Mouse (Mus musculus): ENCODE data around the gene Gpr31b. TPM values are rescaled to one million over a fixed set of nuclear protein-coding genes. Genes with fewer than 3 reads are reported as not detected.
"Not testable (repeated sequence)": the region's sequence is repeated elsewhere in the genome, so short reads cannot be mapped to it uniquely, and the experiment has no call there.

Gpr31b gene
- total RNA-seq, 2 experiments from 2014 or later: not detected

GRCm38 (mm10) chr17:13008528-13008927, 43.6 kb downstream of the Gpr31b start:
- Histone ChIP-seq H3K27ac (peak overlapping the region; percentile 96), H3K4me3 (peak overlapping the region; percentile 95)
- intact Hi-C loops (cut with DNase I): no loop called here
- TF ChIP-seq CTCF (IDR thresholded peaks at IDR 0.05): no peak
- peak; percentile 31 for DNase-seq

- H3K4me3 ChIP-seq: peak overlapping the region; percentile 95
- TF ChIP-seq CTCF (IDR thresholded peaks at IDR 0.05): no peak; the same call in 1 of the 2 replicates
- peak; percentile 100 for DNase-seq
- H3K27ac ChIP-seq: peak overlapping the region; percentile 96
- intact Hi-C loops (cut with DNase I): loop anchor here (1.0 kb wide), 1 partner anchor 16 kb away; no protein-coding TSS in a partner anchor
Measured at GRCm38 (mm10) chr17:13007730-13008425, 44.2 kb downstream of the Gpr31b start.

GRCm38 (mm10) chr17:13006984-13007383, 45.1 kb downstream of the Gpr31b start:
- peak overlapping the region; percentile 96 for H3K27ac ChIP-seq
- no peak for TF ChIP-seq CTCF (IDR thresholded peaks at IDR 0.05)
- intact Hi-C loops (cut with DNase I): loop anchor here (1.0 kb wide), 1 partner anchor 15 kb away; no protein-coding TSS in a partner anchor
- H3K4me3 ChIP-seq: peak overlapping the region; percentile 95
- no peak for DNase-seq

GRCm38 (mm10) chr17:13006546-13006945, 45.5 kb downstream of the Gpr31b start, which contains the start of gene Sod2:
Sod2 (plus strand) TSS chr17:13006846.
- Histone ChIP-seq H3K27ac (peak within 1 kb of the TSS; percentile 96), H3K4me3 (peak within 1 kb of the TSS; percentile 95)
- DNase-seq; intact Hi-C loops (cut with DNase I): not testable (repeated sequence)

- H3K4me3 ChIP-seq; DNase-seq; H3K27ac ChIP-seq; intact Hi-C loops (cut with DNase I): not testable (repeated sequence)
Measured at GRCm38 (mm10) chr17:13004436-13004835, 47.7 kb downstream of the Gpr31b start.

- H3K27ac ChIP-seq; H3K4me3 ChIP-seq; intact Hi-C loops (cut with DNase I); DNase-seq: not testable (repeated sequence)
Measured at GRCm38 (mm10) chr17:13002243-13002642, 49.9 kb downstream of the Gpr31b start.

Other genes starting within 250 kb of the Gpr31b start
- gene Mas1, start 184.2 kb downstream of the Gpr31b start, total RNA-seq (2021): under 1 TPM; 0.23 to 0.25 TPM
- gene Mrgprh, start 176.3 kb downstream of the Gpr31b start, total RNA-seq (2021): 1 to 10 TPM; 4.3 TPM
- gene Pnldc1, start 142.1 kb downstream of the Gpr31b start, total RNA-seq (2021): under 1 TPM in 1 of 2 experiments, not detected in 1; 0.33 TPM
- gene Tcp1, start 136.6 kb downstream of the Gpr31b start, total RNA-seq (2021): 100 to 1,000 TPM; 175 to 177 TPM
- gene Mrpl18, start 136.0 kb downstream of the Gpr31b start, total RNA-seq (2021): 100 to 1,000 TPM in 1 of 2 experiments, 10 to 100 TPM in 1; 86.5 to 135 TPM
- not detected for gene Acat3, start 111.7 kb downstream of the Gpr31b start, total RNA-seq (2021)
- 1 to 10 TPM; 2.6 to 4.9 TPM for gene Acat2, start 91.5 kb downstream of the Gpr31b start, total RNA-seq (2021)
- 10 to 100 TPM; 29.1 to 30.0 TPM for gene Wtap, start 58.1 kb downstream of the Gpr31b start, total RNA-seq (2021)
- gene Sod2, start 45.5 kb downstream of the Gpr31b start, total RNA-seq (2021): 100 to 1,000 TPM; 383 to 534 TPM
- gene Tcp10b, start 8.8 kb upstream of the Gpr31b start, total RNA-seq (2021): under 1 TPM; 0.28 to 0.36 TPM
- not detected for gene Unc93a, start 79.5 kb upstream of the Gpr31b start, total RNA-seq (2021)
- gene Smok2a, start 168.9 kb upstream of the Gpr31b start, total RNA-seq (2021): not detected
- gene Smok2b, start 178.0 kb upstream of the Gpr31b start, total RNA-seq (2021): not detected

Measured in gastrocnemius, adult 2 months (tissue).